9 mouse cellular contexts compared by ENCODE assay signal in the genomic region with DNA sequence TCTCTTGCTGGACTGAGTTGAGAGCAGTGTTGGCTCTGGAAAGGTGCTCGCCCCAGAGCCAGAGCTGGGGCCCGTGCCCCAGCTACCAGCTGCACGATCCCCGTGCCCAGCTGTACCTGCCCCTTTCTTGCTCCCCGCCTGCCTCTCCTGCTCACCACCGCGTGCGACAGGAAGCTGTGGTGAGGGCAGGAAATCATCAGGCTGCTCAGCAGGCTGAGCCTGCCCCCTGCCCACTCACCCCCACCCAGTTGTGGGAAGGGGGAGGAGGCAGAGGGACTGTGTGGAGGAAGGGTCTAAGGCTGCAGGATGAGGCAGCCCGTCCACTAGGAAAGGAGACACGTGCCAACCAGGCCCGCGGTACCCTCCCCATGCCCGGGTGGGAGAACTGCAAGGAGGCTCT. TPM values are rescaled to one million over a fixed set of nuclear protein-coding genes. Genes with fewer than 3 reads are reported as not detected.
A peak's percentile ranks its signal among the peaks of the same experiment; 100 is the strongest.
DNase-seq lines count a peak whose midpoint lies in the region; ATAC-seq lines count a peak whose summit lies in the region.
"Had no signal": no experiment of that assay in that cellular context is flagged by ENCODE, and none has a peak within 500 bp of the region (broad histone marks: within the 10 kb centered on the region; RNA-seq: fewer than 3 reads in every experiment).

A gene (minus strand): TSS at position 178 of the 400 bp plus-strand sequence.

- no peak within 1 kb of the TSS for H3K27ac ChIP-seq in kidney, embryonic 15.5 days
- H3K27ac ChIP-seq in embryonic facial prominence, embryonic 15.5 days (replicated peaks): no peak within 1 kb of the TSS

- no peaks in the 10 kb centered on the region for H3K9me3 ChIP-seq in kidney, embryonic 15.5 days (replicated peaks)
- H3K9me3 ChIP-seq in embryonic facial prominence, embryonic 15.5 days (replicated peaks): no peaks in the 10 kb centered on the region

- ATAC-seq in kidney, embryonic 15.5 days (replicated peaks; ENCODE audit: low FRiP score): no peak
- ATAC-seq in embryonic facial prominence, embryonic 15.5 days (ENCODE audit: insufficient number of reproducible peaks, low FRiP score, low TSS enrichment, low read depth): no peak

- peaks cover 2% of the 10 kb centered on the region; the same call in 1 of the 2 replicates for H3K4me1 ChIP-seq in kidney, embryonic 15.5 days
- H3K4me1 ChIP-seq in embryonic facial prominence, embryonic 15.5 days: no peaks in the 10 kb centered on the region

- H3K36me3 ChIP-seq in kidney, embryonic 15.5 days: peaks cover 57% of the 10 kb centered on the region
- H3K36me3 ChIP-seq in embryonic facial prominence, embryonic 15.5 days: peaks cover 50% of the 10 kb centered on the region

- WGBS in kidney, embryonic 15.5 days: 65% methylated on average over 12 of the region's 13 CpGs
- WGBS in embryonic facial prominence, embryonic 15.5 days: 71% methylated on average over 13 of the region's 13 CpGs

- H3K4me3 ChIP-seq in kidney, embryonic 15.5 days (replicated peaks): no peak within 1 kb of the TSS
- no peak within 1 kb of the TSS for H3K4me3 ChIP-seq in embryonic facial prominence, embryonic 15.5 days (replicated peaks)

- H3K4me2 ChIP-seq in kidney, embryonic 15.5 days: peak within 1 kb of the TSS; percentile 17; the same call in 1 of the 2 replicates
- 0 out of 2 replicates have a peak within 1 kb of the TSS, but pooled peaks have one; percentile 4 for H3K4me2 ChIP-seq in embryonic facial prominence, embryonic 15.5 days (replicated peaks)

- no peak for DNase-seq in kidney, adult 9 months
- DNase-seq in lung, postnatal 36 days: peak; percentile 16
- peak; percentile 88 to 96 for DNase-seq in thymus, postnatal 10 days (ENCODE audit: low spot score in 2 of 2)
- DNase-seq in right cerebral cortex, postnatal 10 days (ENCODE audit: low spot score in 2 of 2): no peak
- DNase-seq in adrenal gland, adult (ENCODE audit: inconsistent age in 2 of 2, low spot score in 1 of 2): no peak
- DNase-seq in right cerebral cortex, postnatal 25 days: no peak
- DNase-seq: kidney, postnatal 10 days had no signal

- no peaks in the 10 kb centered on the region for H3K27me3 ChIP-seq in kidney, embryonic 15.5 days
- H3K27me3 ChIP-seq in embryonic facial prominence, embryonic 15.5 days: no peaks in the 10 kb centered on the region

- H3K9ac ChIP-seq in kidney, embryonic 15.5 days: no peak within 1 kb of the TSS
- H3K9ac ChIP-seq in embryonic facial prominence, embryonic 15.5 days: no peak within 1 kb of the TSS

RNA-seq across cellular contexts. Expression of the gene that starts here (rescaled TPM):
- polyA plus RNA-seq in kidney, embryonic 15.5 days (2015; fragmentation: Nextera tagmentation; extraction: Ambion mirVana): 2.3 and 3.0 TPM in 2 replicates
- 3.7 and 4.3 TPM in 2 replicates for polyA plus RNA-seq in embryonic facial prominence, embryonic 15.5 days (2015; fragmentation: Nextera tagmentation; extraction: Ambion mirVana)

Comparison
In these comparisons a context has a peak if more than half of its experiments do, and no peak if none do; other contexts are left out.
1. DNase-seq: peak in lung, postnatal 36 days (single experiment) and thymus, postnatal 10 days (2 of 2); none in kidney, adult 9 months (single experiment), right cerebral cortex, postnatal 10 days (0 of 2), adrenal gland, adult (0 of 2) and right cerebral cortex, postnatal 25 days (single experiment).